Mouse (Mus musculus): ENCODE results near the gene Mprip. TPM values are rescaled to one million over a fixed set of nuclear protein-coding genes. Genes with fewer than 3 reads are reported as not detected.

Mprip gene
- polyA plus RNA-seq, 1 experiment from 2014 or later: 145 TPM

GRCm38 (mm10) chr11:59628177-59628576 is 32.9 kb upstream of the Mprip start:
- no peaks in the 10 kb centered on the region for H3K36me3 ChIP-seq (ENCODE audit: insufficient read depth)
- no peak overlapping the region for H3K27ac ChIP-seq (ENCODE audit: low read depth)
- H3K4me2 ChIP-seq: no peak overlapping the region
- no peak for DNase-seq
- 70% methylated on average over 5 of the region's 5 CpGs for WGBS
- TF ChIP-seq CTCF (IDR thresholded peaks at IDR 0.05; ENCODE audit: low read depth): no peak
- no peak overlapping the region for H3K9ac ChIP-seq
- peaks cover 2% of the 10 kb centered on the region; the same call in 1 of the 2 replicates for H3K4me1 ChIP-seq (ENCODE audit: insufficient read depth)
- H3K4me3 ChIP-seq (ENCODE audit: low read depth, low read length): no peak overlapping the region
- H3K27me3 ChIP-seq (ENCODE audit: insufficient read depth, low read length): no peaks in the 10 kb centered on the region
- H3K9me3 ChIP-seq (ENCODE audit: low read depth, low read length): no peaks in the 10 kb centered on the region
- no peak for ATAC-seq (ENCODE audit: insufficient read depth)

GRCm38 (mm10) chr11:59629871-59630270 is 31.2 kb upstream of the Mprip start:
- DNase-seq (peak; percentile 61), ATAC-seq (ENCODE audit: insufficient read depth) (no peak)
- Histone ChIP-seq H3K4me1 (ENCODE audit: insufficient read depth) (peaks cover 2% of the 10 kb centered on the region; the same call in 1 of the 2 replicates), H3K36me3 (ENCODE audit: insufficient read depth) (no peaks in the 10 kb centered on the region), H3K9me3 (ENCODE audit: low read depth, low read length) (no peaks in the 10 kb centered on the region), H3K27ac (ENCODE audit: low read depth) (no peak overlapping the region), H3K9ac (no peak overlapping the region), H3K4me2 (no peak overlapping the region), H3K27me3 (ENCODE audit: insufficient read depth, low read length) (no peaks in the 10 kb centered on the region), H3K4me3 (ENCODE audit: low read depth, low read length) (no peak overlapping the region)
- 61% methylated on average over 5 of the region's 5 CpGs for WGBS
- no peak for TF ChIP-seq CTCF (IDR thresholded peaks at IDR 0.05; ENCODE audit: low read depth)

- WGBS: 73% methylated on average over 4 of the region's 4 CpGs
These were observed 29.1 kb upstream of the Mprip start for GRCm38 (mm10) chr11:59631980-59632379.

GRCm38 (mm10) chr11:59633037-59633436 is 28.1 kb upstream of the Mprip start:
- DNase-seq: peak; percentile 75
- 29% methylated on average over 5 of the region's 5 CpGs for WGBS
- Histone ChIP-seq H3K9me3 (ENCODE audit: low read depth, low read length) (no peaks in the 10 kb centered on the region), H3K4me1 (ENCODE audit: insufficient read depth) (no peaks in the 10 kb centered on the region), H3K4me2 (no peak overlapping the region), H3K4me3 (ENCODE audit: low read depth, low read length) (no peak overlapping the region), H3K27ac (ENCODE audit: low read depth) (no peak overlapping the region), H3K9ac (no peak overlapping the region), H3K36me3 (ENCODE audit: insufficient read depth) (no peaks in the 10 kb centered on the region), H3K27me3 (ENCODE audit: insufficient read depth, low read length) (no peaks in the 10 kb centered on the region)
- ATAC-seq (ENCODE audit: insufficient read depth): no peak
- TF ChIP-seq CTCF (IDR thresholded peaks at IDR 0.05; ENCODE audit: low read depth): peak; percentile 80

More at GRCm38 (mm10) chr11:59631980-59632379, 29.1 kb upstream of the Mprip start:
- no peak overlapping the region for H3K27ac ChIP-seq (ENCODE audit: low read depth)
- H3K4me2 ChIP-seq: no peak overlapping the region
- ATAC-seq (ENCODE audit: insufficient read depth) (no peak), DNase-seq (no peak)
- no peak overlapping the region for H3K9ac ChIP-seq
- no peaks in the 10 kb centered on the region for H3K27me3 ChIP-seq (ENCODE audit: insufficient read depth, low read length)
- H3K4me3 ChIP-seq (ENCODE audit: low read depth, low read length): no peak overlapping the region
- no peaks in the 10 kb centered on the region for H3K4me1 ChIP-seq (ENCODE audit: insufficient read depth)
- H3K9me3 ChIP-seq (ENCODE audit: low read depth, low read length): no peaks in the 10 kb centered on the region
- TF ChIP-seq CTCF (IDR thresholded peaks at IDR 0.05; ENCODE audit: low read depth): no peak
- no peaks in the 10 kb centered on the region for H3K36me3 ChIP-seq (ENCODE audit: insufficient read depth)

GRCm38 (mm10) chr11:59634001-59634660 is 27.0 kb upstream of the Mprip start:
- Histone ChIP-seq H3K4me3 (ENCODE audit: low read depth, low read length) (no peak overlapping the region), H3K27me3 (ENCODE audit: insufficient read depth, low read length) (no peaks in the 10 kb centered on the region), H3K9me3 (ENCODE audit: low read depth, low read length) (no peaks in the 10 kb centered on the region), H3K27ac (ENCODE audit: low read depth) (no peak overlapping the region), H3K4me1 (ENCODE audit: insufficient read depth) (no peaks in the 10 kb centered on the region), H3K4me2 (no peak overlapping the region), H3K36me3 (ENCODE audit: insufficient read depth) (no peaks in the 10 kb centered on the region), H3K9ac (no peak overlapping the region)
- DNase-seq: peak; percentile 59
- no peak for TF ChIP-seq CTCF (IDR thresholded peaks at IDR 0.05; ENCODE audit: low read depth)
- ATAC-seq (ENCODE audit: insufficient read depth): no peak; the same call in 1 of the 2 replicates
- 59% methylated on average over 7 of the region's 7 CpGs for WGBS

GRCm38 (mm10) chr11:59635251-59635795 is 25.8 kb upstream of the Mprip start:
- Histone ChIP-seq H3K27me3 (ENCODE audit: insufficient read depth, low read length) (no peaks in the 10 kb centered on the region), H3K36me3 (ENCODE audit: insufficient read depth) (no peaks in the 10 kb centered on the region), H3K4me2 (no peak overlapping the region), H3K4me3 (ENCODE audit: low read depth, low read length) (no peak overlapping the region), H3K4me1 (ENCODE audit: insufficient read depth) (no peaks in the 10 kb centered on the region), H3K9ac (no peak overlapping the region), H3K9me3 (ENCODE audit: low read depth, low read length) (no peaks in the 10 kb centered on the region), H3K27ac (ENCODE audit: low read depth) (peak overlapping the region; percentile 16; the same call in 1 of the 2 replicates)
- DNase-seq (peak; percentile 24), ATAC-seq (ENCODE audit: insufficient read depth) (peak; percentile 49)
- WGBS: 47% methylated on average over 9 of the region's 9 CpGs
- TF ChIP-seq CTCF (IDR thresholded peaks at IDR 0.05; ENCODE audit: low read depth): no peak

- TF ChIP-seq CTCF (IDR thresholded peaks at IDR 0.05; ENCODE audit: low read depth): no peak
- Histone ChIP-seq H3K9me3 (ENCODE audit: low read depth, low read length) (no peaks in the 10 kb centered on the region), H3K4me1 (ENCODE audit: insufficient read depth) (no peaks in the 10 kb centered on the region), H3K27ac (ENCODE audit: low read depth) (no peak overlapping the region), H3K4me3 (ENCODE audit: low read depth, low read length) (no peak overlapping the region), H3K4me2 (no peak overlapping the region), H3K36me3 (ENCODE audit: insufficient read depth) (no peaks in the 10 kb centered on the region), H3K9ac (no peak overlapping the region), H3K27me3 (ENCODE audit: insufficient read depth, low read length) (no peaks in the 10 kb centered on the region)
- ATAC-seq (ENCODE audit: insufficient read depth): no peak
- 62% methylated on average over 12 of the region's 12 CpGs for WGBS
- no peak for DNase-seq
These were observed 25.0 kb upstream of the Mprip start for GRCm38 (mm10) chr11:59635821-59636694.
